In the genomic region with DNA sequence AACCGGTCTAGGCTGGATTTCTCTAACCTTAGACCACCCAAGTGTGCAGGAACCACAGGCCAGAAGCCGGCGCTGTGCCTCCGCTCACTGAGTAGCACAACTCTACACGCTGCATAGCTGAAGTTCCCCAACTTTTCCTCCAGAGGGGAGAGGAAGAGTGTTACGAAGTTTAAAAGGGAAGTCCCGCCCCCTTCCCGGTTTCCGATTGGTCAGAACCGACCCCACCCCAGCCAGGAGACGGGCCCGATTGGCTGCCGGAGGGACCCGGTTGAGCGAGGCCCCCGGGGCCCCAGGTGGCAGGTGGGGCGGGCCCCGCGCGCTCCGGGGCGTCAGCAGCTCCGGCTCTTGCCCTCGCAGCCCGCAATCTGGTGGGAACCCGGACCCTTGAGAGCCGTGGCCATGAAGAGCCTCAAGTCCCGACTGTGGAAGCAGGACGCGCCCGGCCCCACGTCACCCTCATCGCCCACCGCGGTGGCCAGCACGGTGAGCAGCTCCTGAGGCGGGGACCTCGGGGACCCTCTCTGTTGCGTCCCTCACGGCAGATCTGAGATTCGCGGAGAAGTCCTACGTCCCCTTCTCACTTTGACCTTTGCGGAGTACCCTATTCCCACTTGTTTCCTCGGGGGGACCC, we compare ENCODE assay signal across 8 mouse cellular contexts. TPM values are rescaled to one million over a fixed set of nuclear protein-coding genes. Genes with fewer than 3 reads are reported as not detected.
A peak's percentile ranks its signal among the peaks of the same experiment; 100 is the strongest.
DNase-seq lines count a peak whose midpoint lies in the region; ATAC-seq and TF ChIP-seq lines count a peak whose summit lies in the region.

A gene (plus strand): TSS at position 333 of the 631 bp plus-strand sequence.

- peaks cover 35% of the 10 kb centered on the region for H3K4me1 ChIP-seq in embryonic facial prominence, embryonic 10.5 days
- H3K4me1 ChIP-seq in midbrain, embryonic 10.5 days, result peaks cover 41% of the 10 kb centered on the region
- peaks cover 8% of the 10 kb centered on the region for H3K4me1 ChIP-seq in spleen, adult 2 months (ENCODE audit: control insufficient read depth, insufficient read depth, insufficient read length)

- TF ChIP-seq POLR2A in spleen, adult 2 months (IDR thresholded peaks at IDR 0.05; ENCODE audit: low read depth, low read length), result no peak

- peak; percentile 94 to 96 for DNase-seq in adrenal gland, postnatal 36 days
- DNase-seq in embryonic facial prominence, embryonic 10.5 days (ENCODE audit: low spot score), result peak; percentile 97
- peak; percentile 96 for DNase-seq in kidney, adult 11 months
- DNase-seq in left cerebral cortex, postnatal 36 days (ENCODE audit: low spot score in 2 of 2), result peak; percentile 70 to 74
- DNase-seq in midbrain, embryonic 10.5 days (ENCODE audit: low spot score), result peak; percentile 95
- DNase-seq in spleen, adult 2 months (ENCODE audit: low read depth in 1 of 2, low spot score in 2 of 2), result peak in 1 of 2 experiments; percentile 24

- peak within 1 kb of the TSS; percentile 76 for H3K4me3 ChIP-seq in embryonic facial prominence, embryonic 10.5 days
- H3K4me3 ChIP-seq in midbrain, embryonic 10.5 days, result peak within 1 kb of the TSS; percentile 79
- H3K4me3 ChIP-seq in spleen, adult 2 months (ENCODE audit: extremely low read depth, insufficient read depth, insufficient read length), result peak within 1 kb of the TSS; percentile 61

- no peak for TF ChIP-seq CTCF in spleen, adult 2 months (IDR thresholded peaks at IDR 0.05; ENCODE audit: extremely low read depth, insufficient read depth, insufficient read length, insufficient replicate concordance)

- WGBS in embryonic facial prominence, embryonic 10.5 days, result under 1% methylated on average over 45 of the region's 45 CpGs
- under 1% methylated on average over 45 of the region's 45 CpGs for WGBS in midbrain, embryonic 10.5 days
- under 1% methylated on average over 42 of the region's 45 CpGs for WGBS in spleen, adult 2 months

- no peaks in the 10 kb centered on the region for H3K36me3 ChIP-seq in embryonic facial prominence, embryonic 10.5 days (replicated peaks)
- no peaks in the 10 kb centered on the region for H3K36me3 ChIP-seq in midbrain, embryonic 10.5 days
- no peaks in the 10 kb centered on the region for H3K36me3 ChIP-seq in spleen, adult 2 months (ENCODE audit: control insufficient read depth, insufficient read depth, low read length)

- H3K27me3 ChIP-seq in embryonic facial prominence, embryonic 10.5 days (replicated peaks; ENCODE audit: low read depth, poor library complexity, severe bottlenecking), result no peaks in the 10 kb centered on the region
- 0 out of 2 replicates have a peak, but pooled peaks cover 3% of the 10 kb centered on the region for H3K27me3 ChIP-seq in midbrain, embryonic 10.5 days (ENCODE audit: low read depth, poor library complexity, severe bottlenecking)
- H3K27me3 ChIP-seq in spleen, adult 2 months (ENCODE audit: control insufficient read depth, insufficient read depth, low read length), result peaks cover 7% of the 10 kb centered on the region

- peak within 1 kb of the TSS; percentile 89 for H3K27ac ChIP-seq in embryonic facial prominence, embryonic 10.5 days (replicated peaks)
- peak within 1 kb of the TSS; percentile 89 for H3K27ac ChIP-seq in midbrain, embryonic 10.5 days (replicated peaks)
- no peak within 1 kb of the TSS for H3K27ac ChIP-seq in spleen, adult 2 months (ENCODE audit: insufficient read depth, low read length)

- no peaks in the 10 kb centered on the region for H3K9me3 ChIP-seq in embryonic facial prominence, embryonic 10.5 days
- H3K9me3 ChIP-seq in midbrain, embryonic 10.5 days (replicated peaks), result no peaks in the 10 kb centered on the region

- intact Hi-C loops in left cerebral cortex, postnatal 36 days (cut with DNase I), result no loop called here

- ATAC-seq in granulocyte monocyte progenitor cell, adult 5-6 weeks (replicated peaks; ENCODE audit: poor library complexity, severe bottlenecking), result peak; percentile 66
- ATAC-seq in megakaryocyte-erythroid progenitor cell, adult 5-6 weeks (replicated peaks; ENCODE audit: low FRiP score, low TSS enrichment, poor library complexity, severe bottlenecking), result no peak

RNA-seq across cellular contexts. Expression of the gene that starts here (rescaled TPM):
- total RNA-seq in adrenal gland, postnatal 36 days (2021), result 10 to 100 TPM; 38.0 to 53.3 TPM
- polyA plus RNA-seq in embryonic facial prominence, embryonic 10.5 days (2016; fragmentation: Nextera tagmentation; extraction: Ambion mirVana), result 30.0 and 31.0 TPM in 2 replicates
- 0.79 and 1.2 TPM in 2 replicates for total RNA-seq in granulocyte monocyte progenitor cell, adult 5-6 weeks (2014; fragmentation: Nextera tagmentation)
- total RNA-seq in granulocyte monocyte progenitor cell, adult 5-6 weeks (2017), result 2.1 and 2.2 TPM in 2 replicates
- 1 to 10 TPM; 7.8 to 9.9 TPM for total RNA-seq in left cerebral cortex, postnatal 36 days (2021)
- polyA plus RNA-seq in midbrain, embryonic 10.5 days (2016; fragmentation: Nextera tagmentation; extraction: Ambion mirVana), result 33.1 and 37.0 TPM in 2 replicates
- polyA plus RNA-seq in spleen, adult 2 months (2012; rRNA removed), result 0.80 and 1.0 TPM in 2 replicates
- 1.2 TPM in 1 of 2 replicates, not detected in the other for total RNA-seq in megakaryocyte-erythroid progenitor cell, adult 5-6 weeks (2014; fragmentation: Nextera tagmentation)
- 0.34 TPM in 1 of 2 replicates, not detected in the other for total RNA-seq in megakaryocyte-erythroid progenitor cell, adult 5-6 weeks (2017)

Comparison
In these comparisons a context has a peak if more than half of its experiments do, and no peak if none do; other contexts are left out.
1. RNA of the gene that starts here (polyA plus RNA-seq): 33.1 to 37.0 TPM in midbrain, embryonic 10.5 days and 30.0 to 31.0 TPM in embryonic facial prominence, embryonic 10.5 days; 0.80 to 1.0 TPM in spleen, adult 2 months; every median in the first group is over 10 times any median in the second.
2. Peak in every context shown above with its lines, with median percentiles within 50 percentile points of each other: H3K4me3 ChIP-seq.